Mouse (Mus musculus): ENCODE measurements around the gene Iqgap1. TPM values are rescaled to one million over a fixed set of nuclear protein-coding genes. Genes with fewer than 3 reads are reported as not detected.

Iqgap1 gene
- polyA plus RNA-seq, 1 experiment from 2014 or later = 103 TPM

DNA sequence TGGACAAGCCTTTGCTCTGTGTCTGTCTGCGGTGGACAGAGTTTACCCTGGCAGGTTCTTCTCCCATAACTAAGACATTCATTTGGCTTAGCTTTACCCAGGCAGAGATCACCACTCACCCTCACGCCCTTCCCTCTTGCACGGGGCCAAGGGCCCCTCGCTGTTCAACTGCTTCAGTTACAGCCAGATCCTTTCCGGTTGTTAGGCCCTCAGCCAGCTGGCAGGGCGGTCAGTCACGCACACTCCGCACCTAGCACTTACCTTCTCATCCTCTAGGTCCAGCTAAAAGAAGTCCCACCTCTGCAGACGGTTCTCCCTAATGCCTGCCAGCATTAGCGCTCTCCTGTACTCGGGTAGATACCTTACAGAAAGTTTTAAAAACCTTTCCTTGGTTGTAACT, 92.8 kb downstream of the Iqgap1 start:
- H3K27me3 ChIP-seq = no peaks in the 10 kb centered on the region
- ChIA-PET POLR2A (no interaction called here), CTCF (no interaction called here)
- ATAC-seq (no peak), DNase-seq (ENCODE audit: low read depth, low spot score) (no peak)
- TF ChIP-seq CTCF (IDR thresholded peaks at IDR 0.05) = no peak
- in situ Hi-C loops (cut with MboI; ENCODE audit: low pct_unique_long_range_greater_than_20kb) = loop anchor here (25.0 kb wide), 1 partner anchor 329 kb away; the partner anchor contains the start of gene Alpk3

DNA sequence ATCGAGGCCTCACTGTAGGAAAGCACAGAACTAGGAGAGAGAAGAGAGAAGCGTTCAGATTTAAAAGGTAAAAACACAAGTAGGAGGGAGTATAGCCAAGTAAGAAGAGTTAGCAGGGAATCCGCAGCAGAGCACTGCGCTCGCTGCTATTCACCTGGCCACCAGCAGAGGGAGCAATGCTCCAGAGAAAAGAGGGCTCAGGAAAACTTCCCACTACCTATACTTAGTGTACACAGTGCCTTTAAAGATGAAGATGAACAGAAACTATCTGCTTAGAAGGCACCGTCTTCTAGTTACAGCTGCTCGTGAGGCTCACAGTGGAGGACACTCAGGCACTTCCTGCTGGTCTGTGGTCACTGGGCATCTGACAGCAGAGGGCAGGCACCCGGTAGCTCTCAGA, 96.1 kb downstream of the Iqgap1 start:
- DNase-seq (ENCODE audit: low read depth, low spot score) = no peak
- CTCF ChIA-PET = interaction anchor here (1.2 to 2.9 kb wide), 8 partner anchors 9 to 131 kb away, joined by 3 to 23 read pairs (median 4); partner anchors contain the start of gene Zscan2
- H3K27me3 ChIP-seq = no peaks in the 10 kb centered on the region
- TF ChIP-seq CTCF (IDR thresholded peaks at IDR 0.05) = peak; percentile 98
- POLR2A ChIA-PET = interaction anchor here (1.0 to 1.2 kb wide), 2 partner anchors 16 to 20 kb away, joined by 3 read pairs; no protein-coding TSS in a partner anchor
- ATAC-seq = no peak
- in situ Hi-C loops (cut with MboI; ENCODE audit: low pct_unique_long_range_greater_than_20kb) = loop anchor here (25.0 kb wide), 1 partner anchor 333 kb away; the partner anchor contains the start of gene Alpk3

DNA sequence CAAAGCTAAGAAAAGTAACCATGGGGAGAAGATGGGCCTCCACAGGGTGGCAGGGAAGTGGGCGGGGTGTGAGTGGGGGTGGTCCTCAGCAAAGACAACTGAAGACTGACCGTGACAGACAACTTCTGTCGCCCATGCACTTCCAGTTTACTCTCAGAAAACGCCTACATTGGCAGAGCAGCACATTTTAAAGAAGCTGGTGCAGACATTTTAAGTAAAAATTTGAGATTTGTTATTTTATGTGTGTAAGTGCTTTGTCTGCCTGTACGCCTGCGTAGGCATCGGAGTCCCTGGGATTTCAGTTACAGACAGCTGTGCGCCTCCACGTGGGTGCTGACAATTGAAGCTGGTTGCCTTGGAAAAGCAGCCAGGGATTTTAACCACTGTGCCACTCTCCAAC, 104.7 kb downstream of the Iqgap1 start:
- no peak for TF ChIP-seq CTCF (IDR thresholded peaks at IDR 0.05)
- ChIA-PET POLR2A (no interaction called here), CTCF (interaction anchor here (1.1 kb wide), 1 partner anchor 136 kb away, joined by 3 read pairs; no protein-coding TSS in a partner anchor)
- DNase-seq (ENCODE audit: low read depth, low spot score) = no peak
- H3K27me3 ChIP-seq = no peaks in the 10 kb centered on the region
- ATAC-seq = no peak
- in situ Hi-C loops (cut with MboI; ENCODE audit: low pct_unique_long_range_greater_than_20kb) = no loop called here

DNA sequence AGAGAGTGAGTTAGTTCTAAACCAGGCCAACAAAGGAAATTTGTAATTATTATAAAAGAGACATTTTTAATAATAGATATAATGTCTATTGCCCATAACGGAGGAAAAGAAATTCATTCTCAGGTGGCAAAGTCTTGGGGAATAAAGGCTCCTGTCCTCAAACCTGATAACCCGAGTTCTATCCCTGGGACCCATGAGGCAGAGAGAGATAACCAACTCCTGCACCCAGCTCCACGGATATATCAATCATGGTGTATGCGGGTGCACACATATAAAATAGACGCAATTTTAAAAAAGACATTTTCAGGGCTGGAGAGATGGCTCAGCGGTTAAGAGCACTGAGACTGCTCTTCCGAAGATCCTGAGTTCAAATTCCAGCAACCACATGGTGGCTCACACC, 106.2 kb downstream of the Iqgap1 start:
- CTCF ChIA-PET = interaction anchor here (0.8 kb wide), 1 partner anchor 11 kb away, joined by 3 read pairs; no protein-coding TSS in a partner anchor
- DNase-seq (ENCODE audit: low read depth, low spot score) (no peak), ATAC-seq (no peak)
- TF ChIP-seq CTCF (IDR thresholded peaks at IDR 0.05) = no peak
- H3K27me3 ChIP-seq = no peaks in the 10 kb centered on the region
- POLR2A ChIA-PET = interaction anchor here (1.3 kb wide), 1 partner anchor 106 kb away, joined by 4 read pairs; no protein-coding TSS in a partner anchor
- in situ Hi-C loops (cut with MboI; ENCODE audit: low pct_unique_long_range_greater_than_20kb) = no loop called here

- DNase-seq (ENCODE audit: low read depth, low spot score) (no peak), ATAC-seq (no peak)
- in situ Hi-C loops (cut with MboI; ENCODE audit: low pct_unique_long_range_greater_than_20kb) = no loop called here
- ChIA-PET CTCF (no interaction called here), POLR2A (interaction anchor here (1.3 kb wide), 1 partner anchor 105 kb away, joined by 4 read pairs; no protein-coding TSS in a partner anchor)
- TF ChIP-seq CTCF (IDR thresholded peaks at IDR 0.05) = no peak
- H3K27me3 ChIP-seq = no peaks in the 10 kb centered on the region
Measured at GRCm38 (mm10) chr7:80719038-80719437, 106.7 kb downstream of the Iqgap1 start.

GRCm38 (mm10) chr7:80718471-80718870, 107.3 kb downstream of the Iqgap1 start:
- in situ Hi-C loops (cut with MboI; ENCODE audit: low pct_unique_long_range_greater_than_20kb) = no loop called here
- no peak for TF ChIP-seq CTCF (IDR thresholded peaks at IDR 0.05)
- ChIA-PET CTCF (no interaction called here), POLR2A (no interaction called here)
- DNase-seq (ENCODE audit: low read depth, low spot score) (no peak), ATAC-seq (no peak)
- H3K27me3 ChIP-seq = no peaks in the 10 kb centered on the region

GRCm38 (mm10) chr7:80716758-80717157, 109.0 kb downstream of the Iqgap1 start:
- no peak for ATAC-seq
- no peak for DNase-seq (ENCODE audit: low read depth, low spot score)
- no peak for TF ChIP-seq CTCF (IDR thresholded peaks at IDR 0.05)
- ChIA-PET POLR2A (interaction anchor here (0.6 kb wide), 1 partner anchor 115 kb away, joined by 3 read pairs; no protein-coding TSS in a partner anchor), CTCF (no interaction called here)
- H3K27me3 ChIP-seq = no peaks in the 10 kb centered on the region
- in situ Hi-C loops (cut with MboI; ENCODE audit: low pct_unique_long_range_greater_than_20kb) = no loop called here

GRCm38 (mm10) chr7:80715306-80715705, 110.5 kb downstream of the Iqgap1 start:
- DNase-seq (ENCODE audit: low read depth, low spot score) (peak; percentile 91), ATAC-seq (peak; percentile 90)
- no peak for TF ChIP-seq CTCF (IDR thresholded peaks at IDR 0.05)
- no peaks in the 10 kb centered on the region for H3K27me3 ChIP-seq
- CTCF ChIA-PET = no interaction called here
- POLR2A ChIA-PET = interaction anchor here (0.6 kb wide), 2 partner anchors 13 to 19 kb away, joined by 3 to 4 read pairs; no protein-coding TSS in a partner anchor
- in situ Hi-C loops (cut with MboI; ENCODE audit: low pct_unique_long_range_greater_than_20kb) = no loop called here

- DNase-seq (ENCODE audit: low read depth, low spot score) (no peak), ATAC-seq (no peak)
- in situ Hi-C loops (cut with MboI; ENCODE audit: low pct_unique_long_range_greater_than_20kb) = no loop called here
- ChIA-PET CTCF (no interaction called here), POLR2A (no interaction called here)
- TF ChIP-seq CTCF (IDR thresholded peaks at IDR 0.05) = no peak
- H3K27me3 ChIP-seq = no peaks in the 10 kb centered on the region
Measured at GRCm38 (mm10) chr7:80711496-80711895, 114.3 kb downstream of the Iqgap1 start.

DNA sequence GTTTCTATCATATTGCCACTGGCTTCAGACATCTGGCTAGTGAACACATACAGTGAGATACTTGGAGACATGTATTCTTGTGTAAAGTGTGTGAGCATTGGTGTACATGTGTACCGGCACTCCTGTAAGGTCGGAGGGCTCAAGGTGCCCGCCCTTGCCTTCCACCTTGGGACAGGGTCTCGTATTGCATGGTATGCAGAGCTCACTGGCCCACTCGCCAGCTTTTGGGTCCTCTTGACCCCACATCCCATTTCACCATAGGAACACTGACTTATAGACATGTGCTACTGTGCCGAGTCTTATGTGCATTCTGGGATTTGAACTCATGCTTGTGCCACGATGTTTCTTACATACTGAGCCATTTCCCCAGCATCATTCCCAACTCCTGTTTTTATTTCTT, 115.4 kb downstream of the Iqgap1 start:
- CTCF ChIA-PET = no interaction called here
- TF ChIP-seq CTCF (IDR thresholded peaks at IDR 0.05) = no peak
- in situ Hi-C loops (cut with MboI; ENCODE audit: low pct_unique_long_range_greater_than_20kb) = no loop called here
- H3K27me3 ChIP-seq = no peaks in the 10 kb centered on the region
- POLR2A ChIA-PET = no interaction called here
- ATAC-seq = no peak
- no peak for DNase-seq (ENCODE audit: low read depth, low spot score)

GRCm38 (mm10) chr7:80704066-80704465, 121.7 kb downstream of the Iqgap1 start:
- no peak for DNase-seq (ENCODE audit: low read depth, low spot score)
- ATAC-seq = no peak
- H3K27me3 ChIP-seq = no peaks in the 10 kb centered on the region
- TF ChIP-seq CTCF (IDR thresholded peaks at IDR 0.05) = no peak
- POLR2A ChIA-PET = no interaction called here
- CTCF ChIA-PET = no interaction called here
- in situ Hi-C loops (cut with MboI; ENCODE audit: low pct_unique_long_range_greater_than_20kb) = no loop called here

GRCm38 (mm10) chr7:80702510-80702909, 123.3 kb downstream of the Iqgap1 start:
- DNase-seq (ENCODE audit: low read depth, low spot score) (no peak), ATAC-seq (no peak)
- CTCF ChIA-PET = no interaction called here
- POLR2A ChIA-PET = interaction anchor here (0.6 to 0.7 kb wide), 3 partner anchors 13 to 669 kb away, joined by 3 to 7 read pairs (median 4); no protein-coding TSS in a partner anchor
- in situ Hi-C loops (cut with MboI; ENCODE audit: low pct_unique_long_range_greater_than_20kb) = no loop called here
- H3K27me3 ChIP-seq = no peaks in the 10 kb centered on the region
- TF ChIP-seq CTCF (IDR thresholded peaks at IDR 0.05) = no peak
